Mouse (Mus musculus): ENCODE data around the gene Slc2a1. TPM values are rescaled to one million over a fixed set of nuclear protein-coding genes. Genes with fewer than 3 reads are reported as not detected.

The Slc2a1 gene
- total RNA-seq, 1 experiment, result 526 TPM

- in situ Hi-C loops (cut with MboI; ENCODE audit: low sequenced_read_pairs in 2 of 2, unreplicated experiment in 2 of 2), result no loop called here
- DNase-seq (ENCODE audit: low read depth, low spot score), result peak; percentile 33
- Histone ChIP-seq H3K4me3 (ENCODE audit: insufficient read depth in 1 of 2, low read depth in 1 of 2, low read length in 2 of 2, poor library complexity in 1 of 2, severe bottlenecking in 1 of 2) (no peak overlapping the region), H3K36me3 (ENCODE audit: control insufficient read depth, insufficient read depth, low read length, poor library complexity, severe bottlenecking) (peaks cover 14% of the 10 kb centered on the region), H3K27ac (ENCODE audit: insufficient read depth, low read depth, low read length, poor library complexity, severe bottlenecking) (peak overlapping the region; percentile 74), H3K9me3 (ENCODE audit: control insufficient read depth, insufficient read depth, low read depth, low read length) (no peaks in the 10 kb centered on the region), H3K4me1 (ENCODE audit: control insufficient read depth in 2 of 2, insufficient read depth in 2 of 2, low read length in 2 of 2, poor library complexity in 1 of 2) (peaks cover 8 to 16% of the 10 kb centered on the region in 2 experiments; a peak in 3 of 4 replicates), H3K9ac (ENCODE audit: insufficient read depth, low read depth, low read length, poor library complexity, severe bottlenecking) (peak overlapping the region; percentile 20; the same call in 1 of the 2 replicates)
- TF ChIP-seq CHD2 (IDR thresholded peaks at IDR 0.05; ENCODE audit: low read depth, low read length) (no peak), MAFK (IDR thresholded peaks at IDR 0.05; ENCODE audit: insufficient read depth, low read depth, low read length) (peak; percentile 18; the same call in 1 of the 2 replicates)
Observed at GRCm38 (mm10) chr4:119141191-119141590, 32.7 kb downstream of the Slc2a1 start.

GRCm38 (mm10) chr4:119142230-119142871 is 33.8 kb downstream of the Slc2a1 start:
- peak overlapping the region; percentile 70 for H3K9ac ChIP-seq (ENCODE audit: insufficient read depth, low read depth, low read length, poor library complexity, severe bottlenecking)
- H3K4me3 ChIP-seq (ENCODE audit: insufficient read depth in 1 of 2, low read depth in 1 of 2, low read length in 2 of 2, poor library complexity in 1 of 2, severe bottlenecking in 1 of 2), result peak overlapping the region; percentile 58 to 60
- in situ Hi-C loops (cut with MboI; ENCODE audit: low sequenced_read_pairs in 2 of 2, unreplicated experiment in 2 of 2), result no loop called here

DNA sequence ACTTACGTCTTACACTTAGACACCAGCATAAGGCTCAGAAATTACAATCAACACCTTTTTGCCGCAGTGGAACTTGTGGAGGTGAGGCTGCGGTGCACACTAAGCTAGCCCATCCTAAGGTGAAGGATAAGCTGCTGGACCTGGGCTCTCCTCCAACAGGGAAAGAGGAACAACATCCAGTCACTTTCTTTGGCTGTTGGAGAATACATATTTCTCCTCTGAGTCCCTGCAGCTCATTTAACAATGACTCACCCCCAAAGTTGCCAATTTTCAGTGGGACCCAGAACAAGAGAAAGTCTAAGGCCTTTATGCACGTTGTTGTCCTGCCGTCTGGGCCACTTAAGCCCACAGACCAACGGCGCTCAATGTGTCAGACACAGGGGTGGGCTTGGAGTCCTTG is 38.3 kb downstream of the Slc2a1 start:
- TF ChIP-seq HCFC1 (IDR thresholded peaks at IDR 0.05; ENCODE audit: borderline replicate concordance, insufficient read depth, low read length) (no peak), MAFK (IDR thresholded peaks at IDR 0.05; ENCODE audit: insufficient read depth, low read depth, low read length) (no peak), ZNF384 (IDR thresholded peaks at IDR 0.05; ENCODE audit: low read depth, low read length) (no peak), CHD2 (IDR thresholded peaks at IDR 0.05; ENCODE audit: low read depth, low read length) (no peak), ZC3H11A (IDR thresholded peaks at IDR 0.05; ENCODE audit: borderline replicate concordance, low read depth, low read length) (no peak)
- Histone ChIP-seq H3K36me3 (ENCODE audit: control insufficient read depth, insufficient read depth, low read length, poor library complexity, severe bottlenecking) (no peaks in the 10 kb centered on the region), H3K4me1 (ENCODE audit: control insufficient read depth in 2 of 2, insufficient read depth in 2 of 2, low read length in 2 of 2, poor library complexity in 1 of 2) (no peaks in the 10 kb centered on the region; a peak in 2 of 4 replicates), H3K9me3 (ENCODE audit: control insufficient read depth, insufficient read depth, low read depth, low read length) (no peaks in the 10 kb centered on the region), H3K27ac (ENCODE audit: insufficient read depth, low read depth, low read length, poor library complexity, severe bottlenecking) (no peak overlapping the region), H3K9ac (ENCODE audit: insufficient read depth, low read depth, low read length, poor library complexity, severe bottlenecking) (no peak overlapping the region), H3K4me3 (ENCODE audit: insufficient read depth in 1 of 2, low read depth in 1 of 2, low read length in 2 of 2, poor library complexity in 1 of 2, severe bottlenecking in 1 of 2) (no peak overlapping the region)
- no peak for DNase-seq (ENCODE audit: low read depth, low spot score)
- in situ Hi-C loops (cut with MboI; ENCODE audit: low sequenced_read_pairs in 2 of 2, unreplicated experiment in 2 of 2), result no loop called here

More at GRCm38 (mm10) chr4:119142230-119142871, 33.8 kb downstream of the Slc2a1 start:
- DNase-seq (ENCODE audit: low read depth, low spot score), result peak; percentile 88
- TF ChIP-seq MAFK (IDR thresholded peaks at IDR 0.05; ENCODE audit: insufficient read depth, low read depth, low read length) (no peak), ZC3H11A (IDR thresholded peaks at IDR 0.05; ENCODE audit: borderline replicate concordance, low read depth, low read length) (no peak), ZNF384 (IDR thresholded peaks at IDR 0.05; ENCODE audit: low read depth, low read length) (no peak), HCFC1 (IDR thresholded peaks at IDR 0.05; ENCODE audit: borderline replicate concordance, insufficient read depth, low read length) (no peak), CHD2 (IDR thresholded peaks at IDR 0.05; ENCODE audit: low read depth, low read length) (no peak)
- Histone ChIP-seq H3K27ac (ENCODE audit: insufficient read depth, low read depth, low read length, poor library complexity, severe bottlenecking) (no peak overlapping the region), H3K9me3 (ENCODE audit: control insufficient read depth, insufficient read depth, low read depth, low read length) (no peaks in the 10 kb centered on the region), H3K36me3 (ENCODE audit: control insufficient read depth, insufficient read depth, low read length, poor library complexity, severe bottlenecking) (peaks cover 3% of the 10 kb centered on the region), H3K4me1 (ENCODE audit: control insufficient read depth in 2 of 2, insufficient read depth in 2 of 2, low read length in 2 of 2, poor library complexity in 1 of 2) (peaks cover 8 to 11% of the 10 kb centered on the region in 2 experiments; a peak in 3 of 4 replicates)

DNA sequence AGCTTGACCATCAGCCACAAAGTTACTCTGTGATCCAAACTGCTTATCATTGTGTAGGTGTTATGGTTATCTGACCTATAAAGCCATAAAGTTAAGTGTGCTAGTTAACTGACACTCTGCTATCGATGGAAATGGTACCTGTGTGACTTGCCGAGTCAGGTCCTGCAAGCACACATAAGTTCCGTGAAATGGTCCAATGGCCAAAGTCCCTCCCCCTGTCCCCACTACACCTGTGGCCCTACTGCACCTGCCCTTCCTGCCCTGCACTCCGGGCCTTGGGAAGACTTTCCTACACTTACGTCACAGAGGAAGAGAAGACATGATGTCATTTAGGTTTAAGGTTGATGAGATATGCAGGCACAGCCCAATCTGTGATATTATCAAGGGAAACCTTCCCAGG is 38.8 kb downstream of the Slc2a1 start:
- Histone ChIP-seq H3K9me3 (ENCODE audit: control insufficient read depth, insufficient read depth, low read depth, low read length) (no peaks in the 10 kb centered on the region), H3K36me3 (ENCODE audit: control insufficient read depth, insufficient read depth, low read length, poor library complexity, severe bottlenecking) (no peaks in the 10 kb centered on the region), H3K27ac (ENCODE audit: insufficient read depth, low read depth, low read length, poor library complexity, severe bottlenecking) (no peak overlapping the region), H3K4me1 (ENCODE audit: control insufficient read depth in 2 of 2, insufficient read depth in 2 of 2, low read length in 2 of 2, poor library complexity in 1 of 2) (no peaks in the 10 kb centered on the region; a peak in 1 of 4 replicates), H3K4me3 (ENCODE audit: insufficient read depth in 1 of 2, low read depth in 1 of 2, low read length in 2 of 2, poor library complexity in 1 of 2, severe bottlenecking in 1 of 2) (no peak overlapping the region), H3K9ac (ENCODE audit: insufficient read depth, low read depth, low read length, poor library complexity, severe bottlenecking) (no peak overlapping the region)
- in situ Hi-C loops (cut with MboI; ENCODE audit: low sequenced_read_pairs in 2 of 2, unreplicated experiment in 2 of 2), result no loop called here
- TF ChIP-seq ZNF384 (IDR thresholded peaks at IDR 0.05; ENCODE audit: low read depth, low read length) (no peak), MAFK (IDR thresholded peaks at IDR 0.05; ENCODE audit: insufficient read depth, low read depth, low read length) (no peak), CHD2 (IDR thresholded peaks at IDR 0.05; ENCODE audit: low read depth, low read length) (no peak), ZC3H11A (IDR thresholded peaks at IDR 0.05; ENCODE audit: borderline replicate concordance, low read depth, low read length) (no peak), HCFC1 (IDR thresholded peaks at IDR 0.05; ENCODE audit: borderline replicate concordance, insufficient read depth, low read length) (no peak)
- DNase-seq (ENCODE audit: low read depth, low spot score), result no peak
